Mouse (Mus musculus) heart, embryonic 13.5 days (tissue): Measurements from ENCODE around the gene Crb1. TPM values are rescaled to one million over a fixed set of nuclear protein-coding genes. Genes with fewer than 3 reads are reported as not detected.

Source experiments
- ATAC-seq: fragments of 200-750 bp; cut with Nextera tagmentation; 2 replicates; pipeline ENCODE4 v1.8.0; 2017; ENCODE audit warnings: moderate TSS enrichment; ENCODE audit not compliant: insufficient number of reproducible peaks, low FRiP score, low TSS enrichment; ENCODE audit errors: extremely low read depth
- H3K27ac ChIP-seq: fragments of 300-500 bp; sonication (generic); replicated peaks from 2 replicates; pipeline ENCODE4 v1.5.1; 2015; ENCODE audit warnings: moderate library complexity, mild to moderate bottlenecking, inconsistent platforms
- H3K27me3 ChIP-seq: fragments of 300-500 bp; sonication (generic); replicated peaks from 2 replicates; pipeline ENCODE4 v1.6.1; 2015; ENCODE audit warnings: mild to moderate bottlenecking, inconsistent platforms
- H3K36me3 ChIP-seq: fragments of 300-500 bp; sonication (generic); 2 replicates; pipeline ENCODE4 v1.6.1; 2015; ENCODE audit warnings: mild to moderate bottlenecking, inconsistent platforms
- H3K4me1 ChIP-seq: fragments of 300-500 bp; sonication (generic); 2 replicates; pipeline ENCODE4 v1.6.1; 2015; ENCODE audit warnings: inconsistent platforms
- H3K4me2 ChIP-seq: fragments of 300-500 bp; sonication (generic); 2 replicates; pipeline ENCODE4 v1.6.1; 2015; ENCODE audit warnings: inconsistent platforms, mild to moderate bottlenecking, moderate library complexity
- H3K4me3 ChIP-seq: fragments of 300-500 bp; sonication (generic); 2 replicates; pipeline ENCODE4 v1.5.1; 2015; ENCODE audit warnings: moderate library complexity, mild to moderate bottlenecking, inconsistent platforms
- H3K9ac ChIP-seq: fragments of 300-500 bp; sonication (generic); 2 replicates; pipeline ENCODE4 v1.6.1; 2015; ENCODE audit warnings: inconsistent platforms, mild to moderate bottlenecking, moderate library complexity
- H3K9me3 ChIP-seq: fragments of 300-500 bp; sonication (generic); 2 replicates; pipeline ENCODE4 v1.6.1; 2016; ENCODE audit warnings: inconsistent platforms
- WGBS: fragments of 180-500 bp; shearing (Covaris S2); methylation state at CpG from one replicate; pipeline ENCODE4 v1.1.7; 2015; ENCODE audit warnings: mixed read lengths; 5-methylcytosine and 5-hydroxymethylcytosine counted together
- polyA plus RNA-seq: library from polyadenylated mRNA; unstranded; fragments of >200 nt; fragmentation: Nextera tagmentation; extraction: Ambion mirVana; gene quantifications from 2 replicates; pipeline ENCODE4 v1.2.1, GENCODE M21; 2015

The Crb1 gene
- polyA plus RNA-seq, 1 experiment from 2014 or later, result 0.12 TPM

GRCm38 (mm10) chr1:139210505-139210904 is 166.4 kb downstream of the Crb1 start:
- H3K4me2 ChIP-seq, result no peak overlapping the region
- no peaks in the 10 kb centered on the region for H3K27me3 ChIP-seq
- 67% methylated on average over 4 of the region's 4 CpGs for WGBS
- H3K27ac ChIP-seq, result no peak overlapping the region
- peaks cover 10% of the 10 kb centered on the region for H3K4me1 ChIP-seq
- no peaks in the 10 kb centered on the region for H3K9me3 ChIP-seq
- no peak overlapping the region for H3K9ac ChIP-seq
- ATAC-seq, result no peak
- no peaks in the 10 kb centered on the region for H3K36me3 ChIP-seq
- no peak overlapping the region for H3K4me3 ChIP-seq

- ATAC-seq, result no peak
- no peak overlapping the region for H3K4me2 ChIP-seq
- H3K4me1 ChIP-seq, result peaks cover 10% of the 10 kb centered on the region; the same call in 1 of the 2 replicates
- H3K4me3 ChIP-seq, result no peak overlapping the region
- H3K27ac ChIP-seq, result no peak overlapping the region
- no peaks in the 10 kb centered on the region for H3K36me3 ChIP-seq
- no peak overlapping the region for H3K9ac ChIP-seq
- 30% methylated on average over 7 of the region's 7 CpGs for WGBS
- no peaks in the 10 kb centered on the region for H3K9me3 ChIP-seq
- no peaks in the 10 kb centered on the region for H3K27me3 ChIP-seq
Observed at GRCm38 (mm10) chr1:139209796-139210195, 167.1 kb downstream of the Crb1 start.

- no peak for ATAC-seq
- Histone ChIP-seq H3K4me3 (no peak overlapping the region), H3K27me3 (no peaks in the 10 kb centered on the region), H3K27ac (no peak overlapping the region), H3K4me1 (peaks cover 30% of the 10 kb centered on the region), H3K9ac (no peak overlapping the region), H3K9me3 (no peaks in the 10 kb centered on the region), H3K36me3 (no peaks in the 10 kb centered on the region), H3K4me2 (no peak overlapping the region)
- WGBS, result 63% methylated on average over 4 of the region's 4 CpGs
Observed at GRCm38 (mm10) chr1:139206259-139206658, 170.6 kb downstream of the Crb1 start.

- H3K4me1 ChIP-seq, result peaks cover 24% of the 10 kb centered on the region
- H3K27me3 ChIP-seq, result no peaks in the 10 kb centered on the region
- no peak overlapping the region for H3K4me2 ChIP-seq
- no peak overlapping the region for H3K9ac ChIP-seq
- H3K4me3 ChIP-seq, result no peak overlapping the region
- H3K36me3 ChIP-seq, result no peaks in the 10 kb centered on the region
- H3K27ac ChIP-seq, result no peak overlapping the region
- WGBS, result 40% methylated on average over 5 of the region's 5 CpGs
- no peak for ATAC-seq
- no peaks in the 10 kb centered on the region for H3K9me3 ChIP-seq
Observed at GRCm38 (mm10) chr1:139203026-139203425, 173.9 kb downstream of the Crb1 start.

- H3K36me3 ChIP-seq, result no peaks in the 10 kb centered on the region
- 26% methylated on average over 5 of the region's 5 CpGs for WGBS
- no peak overlapping the region for H3K27ac ChIP-seq
- no peak overlapping the region for H3K9ac ChIP-seq
- H3K4me2 ChIP-seq, result no peak overlapping the region
- peaks cover 12% of the 10 kb centered on the region for H3K4me1 ChIP-seq
- H3K27me3 ChIP-seq, result no peaks in the 10 kb centered on the region
- H3K4me3 ChIP-seq, result no peak overlapping the region
- no peaks in the 10 kb centered on the region for H3K9me3 ChIP-seq
- ATAC-seq, result no peak
Observed at GRCm38 (mm10) chr1:139194428-139195028, 182.4 kb downstream of the Crb1 start.

GRCm38 (mm10) chr1:139194011-139194410 is 182.9 kb downstream of the Crb1 start:
- ATAC-seq, result no peak

GRCm38 (mm10) chr1:139192635-139193034 is 184.3 kb downstream of the Crb1 start:
- no peak for ATAC-seq
- H3K27ac ChIP-seq, result no peak overlapping the region
- WGBS, result 67% methylated on average over 3 of the region's 3 CpGs

More at GRCm38 (mm10) chr1:139194011-139194410, 182.9 kb downstream of the Crb1 start:
- H3K4me1 ChIP-seq, result peaks cover 12% of the 10 kb centered on the region
- no peaks in the 10 kb centered on the region for H3K27me3 ChIP-seq
- H3K27ac ChIP-seq, result no peak overlapping the region
- no peak overlapping the region for H3K9ac ChIP-seq
- H3K36me3 ChIP-seq, result no peaks in the 10 kb centered on the region
- no peak overlapping the region for H3K4me2 ChIP-seq
- no peaks in the 10 kb centered on the region for H3K9me3 ChIP-seq
- WGBS, result 35% methylated on average over 2 of the region's 2 CpGs
- H3K4me3 ChIP-seq, result no peak overlapping the region

GRCm38 (mm10) chr1:139180481-139181149 is 196.3 kb downstream of the Crb1 start:
- Histone ChIP-seq H3K27me3 (no peaks in the 10 kb centered on the region), H3K36me3 (peaks cover 9% of the 10 kb centered on the region), H3K27ac (no peak overlapping the region), H3K9ac (no peak overlapping the region), H3K4me1 (peaks cover 11% of the 10 kb centered on the region; the same call in 1 of the 2 replicates), H3K4me3 (no peak overlapping the region), H3K9me3 (peaks cover 5% of the 10 kb centered on the region; the same call in 1 of the 2 replicates), H3K4me2 (no peak overlapping the region)
- WGBS, result 30% methylated on average over 6 of the region's 6 CpGs
- ATAC-seq, result no peak

More at GRCm38 (mm10) chr1:139192635-139193034, 184.3 kb downstream of the Crb1 start:
- H3K36me3 ChIP-seq, result no peaks in the 10 kb centered on the region
- no peak overlapping the region for H3K9ac ChIP-seq
- H3K4me3 ChIP-seq, result no peak overlapping the region
- H3K4me2 ChIP-seq, result no peak overlapping the region
- H3K4me1 ChIP-seq, result peaks cover 12% of the 10 kb centered on the region
- no peaks in the 10 kb centered on the region for H3K27me3 ChIP-seq
- no peaks in the 10 kb centered on the region for H3K9me3 ChIP-seq

GRCm38 (mm10) chr1:139179707-139180106 is 197.2 kb downstream of the Crb1 start:
- Histone ChIP-seq H3K27me3 (no peaks in the 10 kb centered on the region), H3K4me1 (peaks cover 11% of the 10 kb centered on the region; the same call in 1 of the 2 replicates), H3K36me3 (peaks cover 9% of the 10 kb centered on the region), H3K4me3 (no peak overlapping the region), H3K9ac (no peak overlapping the region), H3K9me3 (peaks cover 5% of the 10 kb centered on the region; the same call in 1 of the 2 replicates), H3K27ac (no peak overlapping the region), H3K4me2 (no peak overlapping the region)
- 60% methylated on average over 1 of the region's 1 CpGs for WGBS
- ATAC-seq, result no peak

- no peak overlapping the region for H3K27ac ChIP-seq
Observed at GRCm38 (mm10) chr1:139174058-139174832, 202.7 kb downstream of the Crb1 start.

GRCm38 (mm10) chr1:139162814-139163213 is 214.1 kb downstream of the Crb1 start:
- no peak for ATAC-seq
- 23% methylated on average over 5 of the region's 5 CpGs for WGBS
- Histone ChIP-seq H3K27ac (no peak overlapping the region), H3K9ac (no peak overlapping the region), H3K9me3 (no peaks in the 10 kb centered on the region), H3K4me3 (no peak overlapping the region), H3K27me3 (no peaks in the 10 kb centered on the region), H3K36me3 (0 out of 2 replicates have a peak, but pooled peaks cover 4% of the 10 kb centered on the region), H3K4me2 (no peak overlapping the region), H3K4me1 (no peaks in the 10 kb centered on the region)

More at GRCm38 (mm10) chr1:139174058-139174832, 202.7 kb downstream of the Crb1 start:
- peaks cover 11% of the 10 kb centered on the region for H3K4me1 ChIP-seq
- H3K9me3 ChIP-seq, result peaks cover 5% of the 10 kb centered on the region; the same call in 1 of the 2 replicates
- 71% methylated on average over 3 of the region's 3 CpGs for WGBS
- H3K27me3 ChIP-seq, result no peaks in the 10 kb centered on the region
- no peak overlapping the region for H3K4me2 ChIP-seq
- H3K4me3 ChIP-seq, result no peak overlapping the region
- no peak overlapping the region for H3K9ac ChIP-seq
- peaks cover 26% of the 10 kb centered on the region for H3K36me3 ChIP-seq
- ATAC-seq, result no peak
